Mouse (Mus musculus) CH12.LX (cell line): Measurements from ENCODE around the gene Cd37. TPM values are rescaled to one million over a fixed set of nuclear protein-coding genes. Genes with fewer than 3 reads are reported as not detected.

Experiments used
- DNase-seq: peaks from one replicate; pipeline ENCODE4 v3.0.0-alpha.2; 2013; ENCODE audit errors: extremely low read depth
- H3K27ac ChIP-seq: 2 replicates; pipeline ENCODE4 v1.5.1; 2012; ENCODE audit warnings: low read depth, mild to moderate bottlenecking, control low read depth, moderate library complexity; ENCODE audit not compliant: insufficient read depth
- H3K27me3 ChIP-seq: replicated peaks from 2 replicates; pipeline ENCODE3; 2012; ENCODE audit warnings: inconsistent platforms
- H3K36me3 ChIP-seq, 2 experiments: replicated peaks in 1 of 2; 2 replicates each; pipeline versions ENCODE3 to v1.6.1; 2012; ENCODE audit warnings: inconsistent platforms in 1 of 2, low read length in 1 of 2, mild to moderate bottlenecking in 1 of 2, mixed read lengths in 1 of 2, moderate library complexity in 1 of 2; ENCODE audit not compliant: control insufficient read depth in 1 of 2, insufficient read depth in 1 of 2
- H3K4me1 ChIP-seq, 2 experiments: 2 replicates each; pipeline ENCODE4 v1.6.1; 2012; ENCODE audit warnings: inconsistent platforms in 1 of 2, moderate library complexity in 1 of 2; ENCODE audit not compliant: insufficient read depth in 2 of 2, control insufficient read depth in 1 of 2
- H3K4me2 ChIP-seq: 2 replicates; pipeline ENCODE4 v1.6.1; 2012; ENCODE audit warnings: low read depth, mild to moderate bottlenecking, control low read depth; ENCODE audit not compliant: poor library complexity, insufficient read depth, severe bottlenecking
- H3K4me3 ChIP-seq, 3 experiments: fragments of 150-350 bp in 1 of 3; sonication (generic) in 1 of 3; replicated peaks in 1 of 3; 2 replicates each; pipeline versions ENCODE3 to v1.5.1; 2011 to 2012; ENCODE audit warnings: low read depth in 2 of 3, low read length in 2 of 3, mild to moderate bottlenecking in 2 of 3, moderate library complexity in 2 of 3, control low read depth in 1 of 3, improper control_type of control experiment in 1 of 3, inconsistent platforms in 1 of 3, mixed read lengths in 1 of 3; ENCODE audit not compliant: poor library complexity in 1 of 3
- H3K79me2 ChIP-seq: replicated peaks from 2 replicates; pipeline ENCODE4 v1.6.1; 2012; ENCODE audit warnings: mild to moderate bottlenecking, moderate library complexity; ENCODE audit not compliant: control insufficient read depth, poor library complexity, insufficient read depth, severe bottlenecking; ENCODE audit errors: extremely low read depth
- H3K9ac ChIP-seq: 2 replicates; pipeline ENCODE4 v1.6.1; 2012; ENCODE audit warnings: low read depth, mild to moderate bottlenecking, control low read depth, moderate library complexity; ENCODE audit not compliant: insufficient read depth
- H3K9me3 ChIP-seq: replicated peaks from 2 replicates; pipeline ENCODE3; 2012; ENCODE audit warnings: low read length, inconsistent platforms, mixed read lengths
- BHLHE40 ChIP-seq: IDR thresholded peaks from 2 replicates; pipeline ENCODE4 v1.6.1; 2011; ENCODE audit warnings: mild to moderate bottlenecking, low read depth, low read length, improper control_type of control experiment
- CTCF ChIP-seq, 2 experiments: IDR thresholded peaks in 1 of 2; conservative IDR thresholded peaks in 1 of 2; 2 replicates each; pipeline ENCODE4 v1.5.1; 2011 to 2012; ENCODE audit warnings: low read depth in 2 of 2, low read length in 2 of 2, improper control_type of control experiment in 1 of 2, inconsistent platforms in 1 of 2, mild to moderate bottlenecking in 1 of 2, moderate library complexity in 1 of 2
- E2F4 ChIP-seq: IDR thresholded peaks from 2 replicates; pipeline ENCODE4 v1.6.1; 2011; ENCODE audit warnings: low read depth, low read length, improper control_type of control experiment; ENCODE audit not compliant: insufficient replicate concordance
- ELF1 ChIP-seq: IDR thresholded peaks from 2 replicates; pipeline ENCODE4 v1.6.1; 2014; ENCODE audit warnings: low read depth, mild to moderate bottlenecking, inconsistent platforms, low read length, improper control_type of control experiment
- EP300 ChIP-seq: IDR thresholded peaks from 2 replicates; pipeline ENCODE4 v1.6.1; 2011; ENCODE audit warnings: low read length, improper control_type of control experiment
- GABPA ChIP-seq: IDR thresholded peaks from 2 replicates; pipeline ENCODE4 v1.6.1; 2012; ENCODE audit warnings: low read depth, low read length, improper control_type of control experiment, inconsistent platforms; ENCODE audit not compliant: insufficient replicate concordance
- IRF4 ChIP-seq: IDR thresholded peaks from 2 replicates; pipeline ENCODE4 v1.6.1; 2014; ENCODE audit warnings: low read depth, mild to moderate bottlenecking, inconsistent platforms, low read length, improper control_type of control experiment
- JUN ChIP-seq: IDR thresholded peaks from 2 replicates; pipeline ENCODE4 v1.6.1; 2011; ENCODE audit warnings: low read depth, mild to moderate bottlenecking, low read length, improper control_type of control experiment, moderate library complexity; ENCODE audit not compliant: insufficient read depth
- JUND ChIP-seq: conservative IDR thresholded peaks from 2 replicates; pipeline ENCODE4 v1.6.1; 2011; ENCODE audit warnings: low read depth, low read length, improper control_type of control experiment
- MEF2A ChIP-seq: IDR thresholded peaks from 2 replicates; pipeline ENCODE4 v1.6.1; 2014; ENCODE audit warnings: low read depth, mild to moderate bottlenecking, inconsistent platforms, low read length, improper control_type of control experiment, borderline replicate concordance
- MXI1 ChIP-seq: IDR thresholded peaks from 2 replicates; pipeline ENCODE4 v1.6.1; 2011; ENCODE audit warnings: mild to moderate bottlenecking, low read depth, low read length, improper control_type of control experiment
- NELFE ChIP-seq: IDR thresholded peaks from 2 replicates; pipeline ENCODE4 v1.6.1; 2011; ENCODE audit warnings: low read depth, low read length, improper control_type of control experiment
- PAX5 ChIP-seq: IDR thresholded peaks from 2 replicates; pipeline ENCODE4 v1.6.1; 2012; ENCODE audit warnings: low read length, inconsistent platforms, mixed read lengths
- POLR2AphosphoS2 ChIP-seq: IDR thresholded peaks from 2 replicates; pipeline ENCODE4 v1.6.1; 2011; ENCODE audit warnings: low read depth, low read length, improper control_type of control experiment
- RCOR1 ChIP-seq: conservative IDR thresholded peaks from 2 replicates; pipeline ENCODE4 v1.6.1; 2012; ENCODE audit warnings: low read depth, mild to moderate bottlenecking, inconsistent platforms, low read length, improper control_type of control experiment
- SIN3A ChIP-seq: IDR thresholded peaks from 2 replicates; pipeline ENCODE4 v1.6.1; 2012; ENCODE audit warnings: low read length, improper control_type of control experiment, inconsistent platforms
- SMC3 ChIP-seq: IDR thresholded peaks from 2 replicates; pipeline ENCODE4 v1.6.1; 2011; ENCODE audit warnings: low read depth, low read length, improper control_type of control experiment
- TBP ChIP-seq: conservative IDR thresholded peaks from 2 replicates; pipeline ENCODE4 v1.6.1; 2011; ENCODE audit warnings: low read depth, low read length, improper control_type of control experiment
- TCF12 ChIP-seq: IDR thresholded peaks from 2 replicates; pipeline ENCODE4 v1.6.1; 2014; ENCODE audit warnings: low read depth, mild to moderate bottlenecking, inconsistent platforms, low read length, improper control_type of control experiment
- USF1 ChIP-seq: IDR thresholded peaks from 2 replicates; pipeline ENCODE4 v1.6.1; 2014; ENCODE audit warnings: low read depth, mild to moderate bottlenecking, inconsistent platforms, low read length, improper control_type of control experiment
- ZC3H11A ChIP-seq: IDR thresholded peaks from 2 replicates; pipeline ENCODE4 v1.6.1; 2012; ENCODE audit warnings: low read depth, mild to moderate bottlenecking, inconsistent platforms, low read length, improper control_type of control experiment
- ZKSCAN1 ChIP-seq: IDR thresholded peaks from 2 replicates; pipeline ENCODE4 v1.6.1; 2012; ENCODE audit warnings: low read depth, inconsistent platforms, low read length, improper control_type of control experiment, borderline replicate concordance
- ZNF384 ChIP-seq: IDR thresholded peaks from 2 replicates; pipeline ENCODE4 v1.6.1; 2012; ENCODE audit warnings: low read depth, low read length, improper control_type of control experiment, inconsistent platforms
- dilution Hi-C: fragments of 300-500 bp; cut with MboI; formaldehyde crosslinking; loops from 2 replicates; pipeline ENCODE4 v1.14.3; 2020; ENCODE audit warnings: low sequenced_read_pairs; ENCODE audit not compliant: extremely low pct_unique_long_range_greater_than_20kb, extremely low pct_ligation_motif_present
- in situ Hi-C: fragments of 300-500 bp; cut with MboI; formaldehyde crosslinking; loops from 3 replicates; pipeline ENCODE4 v1.14.3; 2019; ENCODE audit warnings: low sequenced_read_pairs, low pct_ligation_motif_present, low pct_unique_long_range_greater_than_20kb, mixed read lengths
- polyA plus RNA-seq: library from polyadenylated mRNA; unstranded; fragments of >175 nt; gene quantifications from 2 replicates; pipeline ENCODE4 v1.2.1, GENCODE M21; 2012; ENCODE audit warnings: low read depth; ENCODE audit not compliant: insufficient read length
- total RNA-seq, 2 experiments: library from RNA; depleted of rRNA; stranded (reverse); fragments of 300-350 nt in 1 of 2; fragments of >200 nt in 1 of 2; gene quantifications; 2 replicates each; pipeline ENCODE4 v1.2.3; 2012 to 2014

Cd37 gene
- total and polyA plus RNA-seq, 3 experiments = 73.8 to 437 (median 91.1) TPM

- TF ChIP-seq BHLHE40 (no peak), ZKSCAN1 (no peak), JUN (no peak), SMC3 (no peak), ZNF384 (no peak), ELF1 (no peak), E2F4 (no peak), MXI1 (no peak), TBP (no peak), MEF2A (no peak), SIN3A (no peak), USF1 (no peak), ZC3H11A (no peak), TCF12 (no peak)
- no peaks in the 10 kb centered on the region for H3K9me3 ChIP-seq
- DNase-seq = no peak
- no peak overlapping the region for H3K27ac ChIP-seq
- no peak overlapping the region for H3K4me2 ChIP-seq
- peaks cover 96% of the 10 kb centered on the region for H3K27me3 ChIP-seq
- H3K4me1 ChIP-seq = peaks cover 0 to 10% of the 10 kb centered on the region in 2 experiments; a peak in 3 of 4 replicates
- H3K4me3 ChIP-seq = no peak overlapping the region
- no peaks in the 10 kb centered on the region for H3K79me2 ChIP-seq
- H3K9ac ChIP-seq = no peak overlapping the region
- no peaks in the 10 kb centered on the region for H3K36me3 ChIP-seq
- dilution Hi-C loops (no loop called here), in situ Hi-C loops (no loop called here)
Observed at GRCm38 (mm10) chr7:45185921-45186320, 53.0 kb downstream of the Cd37 start.

DNA sequence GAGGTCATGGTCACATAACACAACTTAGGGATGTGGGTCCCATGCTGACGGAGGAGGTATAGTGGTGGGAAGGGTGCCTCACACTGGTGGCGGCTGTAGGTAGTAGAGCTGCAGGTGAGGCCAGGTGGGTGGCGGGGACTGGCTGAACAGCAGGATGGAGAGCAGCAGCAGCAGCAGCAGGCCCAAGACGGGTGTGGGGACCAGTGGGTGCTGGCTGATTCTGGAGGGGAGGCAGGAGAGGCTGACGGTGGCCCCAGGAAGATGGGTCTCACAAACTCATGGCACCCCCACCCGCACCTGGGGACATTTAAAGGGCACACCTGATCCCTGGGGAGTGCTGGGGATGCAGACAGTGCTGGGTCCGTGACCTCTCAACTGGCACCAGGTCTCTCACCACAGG lies 55.2 kb downstream of the Cd37 start:
- H3K4me2 ChIP-seq = no peak overlapping the region
- H3K27me3 ChIP-seq = peaks cover 96% of the 10 kb centered on the region
- H3K9ac ChIP-seq = no peak overlapping the region
- no peaks in the 10 kb centered on the region for H3K36me3 ChIP-seq
- H3K9me3 ChIP-seq = peaks cover under 1% of the 10 kb centered on the region
- no peak overlapping the region for H3K27ac ChIP-seq
- dilution Hi-C loops (no loop called here), in situ Hi-C loops (no loop called here)
- DNase-seq = no peak
- peaks cover 0 to 10% of the 10 kb centered on the region in 2 experiments; a peak in 2 of 4 replicates for H3K4me1 ChIP-seq
- no peak overlapping the region for H3K4me3 ChIP-seq
- no peaks in the 10 kb centered on the region for H3K79me2 ChIP-seq
- TF ChIP-seq JUND (no peak), SMC3 (no peak), GABPA (no peak), NELFE (no peak), RCOR1 (no peak), ZC3H11A (no peak), JUN (no peak), POLR2AphosphoS2 (no peak), E2F4 (no peak), TCF12 (no peak), IRF4 (no peak), EP300 (no peak), CTCF (conservative IDR thresholded peaks at IDR 0.05 in 1 of 2, IDR thresholded peaks at IDR 0.05 in 1 of 2; ENCODE audit: low read depth in 2 of 2, low read length in 2 of 2) (no peak), PAX5 (no peak), TBP (no peak), MEF2A (no peak)
